Mouse (Mus musculus) erythroblast, embryonic 14.5 days (primary cell): ENCODE data around the gene Actn4.

Source experiments
- GATA1 ChIP-seq: IDR thresholded peaks from 2 replicates; pipeline ENCODE4 v1.6.1; 2012; ENCODE audit warnings: low read length, inconsistent platforms, mixed read lengths
- TAL1 ChIP-seq: IDR thresholded peaks from 3 replicates; pipeline ENCODE4 v1.6.1; 2012; ENCODE audit warnings: low read length, inconsistent platforms, mixed read lengths

GRCm38 (mm10) chr7:28958770-28959169 lies 3.4 kb downstream of the Actn4 start:
- TF ChIP-seq TAL1 (no peak), GATA1 (no peak)
